Mouse (Mus musculus): Measurements from ENCODE around the gene Slc7a11.

GRCm38 (mm10) chr3:50105509-50105908 lies 337.9 kb downstream of the Slc7a11 start:
- TF ChIP-seq CTCF (IDR thresholded peaks at IDR 0.05; ENCODE audit: control insufficient read depth, insufficient read depth, low read length) (no peak), POLR2A (IDR thresholded peaks at IDR 0.05; ENCODE audit: borderline replicate concordance, control insufficient read depth, low read depth, low read length) (no peak)

Measured in bone marrow, adult 2 months (tissue).